Mouse (Mus musculus): ENCODE data around the gene Mymx. TPM values are rescaled to one million over a fixed set of nuclear protein-coding genes. Genes with fewer than 3 reads are reported as not detected.

Mymx gene
- polyA plus RNA-seq, 1 experiment, result 22.6 TPM

DNA sequence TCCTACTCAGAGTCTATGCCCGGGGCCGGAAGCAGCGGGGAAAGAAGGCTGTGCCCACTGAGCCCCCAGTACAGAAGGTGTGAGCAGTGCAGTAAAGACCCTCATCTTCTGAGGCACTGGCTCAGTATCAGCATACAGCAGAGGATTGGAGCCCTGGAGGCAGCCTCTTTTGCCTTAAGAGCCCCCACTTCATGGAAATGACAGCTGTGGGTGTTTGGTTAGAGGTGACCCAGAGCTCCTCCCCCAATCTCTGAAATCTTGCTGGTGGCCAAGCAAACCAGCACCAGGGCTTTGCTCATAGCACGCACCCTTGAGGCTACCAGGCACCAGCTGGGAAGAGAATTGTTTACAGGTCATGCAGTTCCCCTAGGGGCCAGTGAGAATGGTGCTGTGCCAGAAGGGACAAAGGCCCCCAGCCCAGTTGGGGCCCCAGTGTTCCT is 34.7 kb downstream of the Mymx start:
- Histone ChIP-seq H3K27me3 (ENCODE audit: control insufficient read depth, insufficient read depth, low read length, poor library complexity, severe bottlenecking) (no peaks in the 10 kb centered on the region), H3K27ac (ENCODE audit: insufficient read depth, low read length) (no peak overlapping the region), H3K36me3 (ENCODE audit: control insufficient read depth, insufficient read depth, low read length, poor library complexity, severe bottlenecking) (peaks cover 61% of the 10 kb centered on the region), H3K4me3 (ENCODE audit: low read depth, low read length) (no peak overlapping the region), H3K9me3 (replicated peaks; ENCODE audit: control insufficient read depth, insufficient read depth, low read length, poor library complexity, severe bottlenecking) (no peaks in the 10 kb centered on the region), H3K9ac (ENCODE audit: low read depth, poor library complexity, severe bottlenecking) (no peak overlapping the region), H3K4me1 (ENCODE audit: control insufficient read depth, insufficient read depth, low read length) (no peaks in the 10 kb centered on the region)
- TF ChIP-seq CTCF (IDR thresholded peaks at IDR 0.05; ENCODE audit: low read depth, low read length), result no peak
- no peak for TF ChIP-seq EP300 (IDR thresholded peaks at IDR 0.05; ENCODE audit: insufficient read depth, low read depth, low read length)
- TF ChIP-seq POLR2A (IDR thresholded peaks at IDR 0.05; ENCODE audit: insufficient read depth, low read length), result no peak

DNA sequence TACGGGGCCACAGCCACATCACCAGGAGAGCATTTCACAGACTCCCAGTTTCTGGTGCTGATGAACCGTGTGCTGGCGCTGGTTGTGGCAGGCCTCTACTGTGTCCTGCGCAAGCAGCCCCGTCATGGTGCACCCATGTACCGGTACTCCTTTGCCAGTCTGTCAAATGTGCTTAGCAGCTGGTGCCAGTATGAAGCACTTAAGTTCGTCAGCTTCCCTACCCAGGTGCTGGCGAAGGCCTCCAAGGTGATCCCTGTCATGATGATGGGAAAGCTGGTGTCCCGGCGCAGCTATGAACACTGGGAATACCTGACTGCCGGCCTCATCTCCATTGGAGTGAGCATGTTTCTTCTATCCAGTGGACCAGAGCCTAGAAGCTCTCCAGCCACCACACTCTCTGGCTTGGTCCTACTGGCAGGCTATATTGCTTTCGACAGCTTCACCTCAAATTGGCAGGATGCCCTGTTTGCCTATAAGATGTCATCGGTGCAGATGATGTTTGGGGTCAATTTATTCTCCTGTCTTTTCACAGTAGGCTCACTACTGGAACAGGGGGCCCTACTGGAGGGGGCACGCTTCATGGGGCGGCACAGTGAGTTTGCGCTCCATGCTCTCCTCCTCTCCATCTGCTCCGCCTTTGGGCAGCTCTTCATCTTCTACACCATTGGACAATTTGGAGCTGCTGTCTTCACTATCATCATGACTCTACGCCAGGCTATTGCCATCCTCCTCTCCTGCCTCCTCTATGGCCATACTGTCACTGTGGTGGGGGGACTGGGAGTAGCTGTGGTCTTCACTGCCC is 35.3 kb downstream of the Mymx start:
- Histone ChIP-seq H3K4me1 (ENCODE audit: control insufficient read depth, insufficient read depth, low read length) (no peaks in the 10 kb centered on the region), H3K9ac (ENCODE audit: low read depth, poor library complexity, severe bottlenecking) (no peak overlapping the region), H3K27me3 (ENCODE audit: control insufficient read depth, insufficient read depth, low read length, poor library complexity, severe bottlenecking) (no peaks in the 10 kb centered on the region), H3K4me3 (ENCODE audit: low read depth, low read length) (no peak overlapping the region), H3K9me3 (replicated peaks; ENCODE audit: control insufficient read depth, insufficient read depth, low read length, poor library complexity, severe bottlenecking) (no peaks in the 10 kb centered on the region), H3K27ac (ENCODE audit: insufficient read depth, low read length) (no peak overlapping the region), H3K36me3 (ENCODE audit: control insufficient read depth, insufficient read depth, low read length, poor library complexity, severe bottlenecking) (peaks cover 55% of the 10 kb centered on the region)
- TF ChIP-seq EP300 (IDR thresholded peaks at IDR 0.05; ENCODE audit: insufficient read depth, low read depth, low read length), result no peak
- no peak for TF ChIP-seq CTCF (IDR thresholded peaks at IDR 0.05; ENCODE audit: low read depth, low read length)
- TF ChIP-seq POLR2A (IDR thresholded peaks at IDR 0.05; ENCODE audit: insufficient read depth, low read length), result no peak

DNA sequence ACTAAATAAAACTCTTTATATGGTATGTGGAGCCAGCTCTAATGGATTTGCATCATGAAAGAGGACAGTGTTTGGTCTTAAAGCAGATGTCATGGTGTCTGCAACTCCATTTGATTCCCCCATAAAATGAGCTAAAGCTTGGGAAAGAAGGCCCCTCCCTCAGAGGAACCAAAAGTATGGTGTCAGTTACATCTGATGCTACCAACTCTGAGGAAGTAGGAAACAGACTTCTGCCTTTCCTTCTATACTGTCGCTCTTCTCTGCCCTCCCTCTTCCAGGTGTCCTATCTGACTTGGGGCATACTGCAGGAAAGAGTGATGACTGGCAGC is 35.9 kb downstream of the Mymx start:
- H3K4me3 ChIP-seq (ENCODE audit: low read depth, low read length), result no peak overlapping the region
- peaks cover 49% of the 10 kb centered on the region for H3K36me3 ChIP-seq (ENCODE audit: control insufficient read depth, insufficient read depth, low read length, poor library complexity, severe bottlenecking)
- H3K9me3 ChIP-seq (replicated peaks; ENCODE audit: control insufficient read depth, insufficient read depth, low read length, poor library complexity, severe bottlenecking), result no peaks in the 10 kb centered on the region
- no peaks in the 10 kb centered on the region for H3K4me1 ChIP-seq (ENCODE audit: control insufficient read depth, insufficient read depth, low read length)
- no peaks in the 10 kb centered on the region for H3K27me3 ChIP-seq (ENCODE audit: control insufficient read depth, insufficient read depth, low read length, poor library complexity, severe bottlenecking)
- TF ChIP-seq POLR2A (IDR thresholded peaks at IDR 0.05; ENCODE audit: insufficient read depth, low read length) (no peak), EP300 (IDR thresholded peaks at IDR 0.05; ENCODE audit: insufficient read depth, low read depth, low read length) (no peak), CTCF (IDR thresholded peaks at IDR 0.05; ENCODE audit: low read depth, low read length) (no peak)
- no peak overlapping the region for H3K9ac ChIP-seq (ENCODE audit: low read depth, poor library complexity, severe bottlenecking)
- no peak overlapping the region for H3K27ac ChIP-seq (ENCODE audit: insufficient read depth, low read length)

DNA sequence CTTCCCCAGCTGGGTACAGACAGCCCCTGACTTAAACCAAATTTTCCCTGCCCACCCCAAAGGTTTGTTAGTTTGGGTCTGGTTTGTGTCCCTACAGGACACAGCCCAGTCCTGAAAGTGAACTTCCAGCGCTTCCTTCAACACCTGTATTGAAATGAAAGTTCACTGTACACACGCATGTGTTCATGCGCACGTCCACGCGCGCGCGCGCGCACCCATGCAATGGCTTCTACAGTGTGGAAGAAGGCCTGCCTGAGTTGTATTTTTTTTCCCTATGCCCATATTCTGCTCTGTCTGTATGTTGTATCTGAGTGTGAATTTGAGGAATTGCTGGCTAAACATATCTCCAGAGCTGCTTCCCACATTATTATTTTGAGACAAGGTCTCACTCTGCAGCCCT is 36.8 kb downstream of the Mymx start:
- Histone ChIP-seq H3K9me3 (replicated peaks; ENCODE audit: control insufficient read depth, insufficient read depth, low read length, poor library complexity, severe bottlenecking) (no peaks in the 10 kb centered on the region), H3K4me1 (ENCODE audit: control insufficient read depth, insufficient read depth, low read length) (no peaks in the 10 kb centered on the region), H3K9ac (ENCODE audit: low read depth, poor library complexity, severe bottlenecking) (peak overlapping the region; percentile 86), H3K4me3 (ENCODE audit: low read depth, low read length) (peak overlapping the region; percentile 85), H3K27me3 (ENCODE audit: control insufficient read depth, insufficient read depth, low read length, poor library complexity, severe bottlenecking) (no peaks in the 10 kb centered on the region), H3K27ac (ENCODE audit: insufficient read depth, low read length) (no peak overlapping the region), H3K36me3 (ENCODE audit: control insufficient read depth, insufficient read depth, low read length, poor library complexity, severe bottlenecking) (peaks cover 40% of the 10 kb centered on the region)
- no peak for TF ChIP-seq CTCF (IDR thresholded peaks at IDR 0.05; ENCODE audit: low read depth, low read length)
- no peak for TF ChIP-seq POLR2A (IDR thresholded peaks at IDR 0.05; ENCODE audit: insufficient read depth, low read length)
- TF ChIP-seq EP300 (IDR thresholded peaks at IDR 0.05; ENCODE audit: insufficient read depth, low read depth, low read length), result no peak

DNA sequence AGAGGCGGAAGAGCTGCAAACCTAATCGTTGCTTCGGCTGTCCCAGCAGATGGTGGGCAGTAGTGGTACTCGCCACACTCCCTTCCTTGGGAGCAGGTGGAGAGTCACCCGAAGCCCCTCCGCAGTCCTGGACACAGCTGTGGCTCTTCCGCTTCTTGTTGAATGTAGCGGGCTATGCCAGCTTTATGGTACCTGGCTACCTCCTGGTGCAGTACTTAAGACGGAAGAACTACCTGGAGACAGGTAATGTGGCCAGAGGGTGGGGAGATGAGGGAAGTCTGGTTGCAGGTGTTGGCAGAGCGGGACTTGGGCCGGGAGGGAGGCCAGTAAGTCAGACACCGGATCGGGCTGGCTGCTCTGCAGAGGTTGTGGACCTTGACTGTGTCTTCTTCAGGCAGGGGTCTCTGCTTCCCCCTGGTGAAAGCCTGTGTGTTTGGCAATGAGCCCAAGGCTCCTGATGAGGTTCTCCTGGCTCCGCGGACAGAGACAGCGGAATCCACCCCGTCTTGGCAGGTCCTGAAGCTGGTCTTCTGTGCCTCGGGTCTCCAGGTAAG is 37.3 kb downstream of the Mymx start:
- no peak for TF ChIP-seq CTCF (IDR thresholded peaks at IDR 0.05; ENCODE audit: low read depth, low read length)
- no peak for TF ChIP-seq EP300 (IDR thresholded peaks at IDR 0.05; ENCODE audit: insufficient read depth, low read depth, low read length)
- no peak for TF ChIP-seq POLR2A (IDR thresholded peaks at IDR 0.05; ENCODE audit: insufficient read depth, low read length)
- H3K36me3 ChIP-seq (ENCODE audit: control insufficient read depth, insufficient read depth, low read length, poor library complexity, severe bottlenecking), result peaks cover 35% of the 10 kb centered on the region

More for the DNA sequence above, 37.3 kb downstream of the Mymx start:
- H3K27ac ChIP-seq (ENCODE audit: insufficient read depth, low read length), result no peak overlapping the region
- H3K9ac ChIP-seq (ENCODE audit: low read depth, poor library complexity, severe bottlenecking), result peak overlapping the region; percentile 86
- H3K9me3 ChIP-seq (replicated peaks; ENCODE audit: control insufficient read depth, insufficient read depth, low read length, poor library complexity, severe bottlenecking), result no peaks in the 10 kb centered on the region
- H3K4me3 ChIP-seq (ENCODE audit: low read depth, low read length), result peak overlapping the region; percentile 85
- no peaks in the 10 kb centered on the region for H3K4me1 ChIP-seq (ENCODE audit: control insufficient read depth, insufficient read depth, low read length)
- no peaks in the 10 kb centered on the region for H3K27me3 ChIP-seq (ENCODE audit: control insufficient read depth, insufficient read depth, low read length, poor library complexity, severe bottlenecking)
